Mouse (Mus musculus) 3134 (cell line): ENCODE data around the gene Dio1.

ENCODE experiments used
- DNase-seq: peaks from one replicate; pipeline ENCODE4 v3.0.0-alpha.2; 2011; ENCODE audit warnings: low spot score; ENCODE audit not compliant: insufficient read length; ENCODE audit errors: extremely low read depth

Dio1 gene

DNA sequence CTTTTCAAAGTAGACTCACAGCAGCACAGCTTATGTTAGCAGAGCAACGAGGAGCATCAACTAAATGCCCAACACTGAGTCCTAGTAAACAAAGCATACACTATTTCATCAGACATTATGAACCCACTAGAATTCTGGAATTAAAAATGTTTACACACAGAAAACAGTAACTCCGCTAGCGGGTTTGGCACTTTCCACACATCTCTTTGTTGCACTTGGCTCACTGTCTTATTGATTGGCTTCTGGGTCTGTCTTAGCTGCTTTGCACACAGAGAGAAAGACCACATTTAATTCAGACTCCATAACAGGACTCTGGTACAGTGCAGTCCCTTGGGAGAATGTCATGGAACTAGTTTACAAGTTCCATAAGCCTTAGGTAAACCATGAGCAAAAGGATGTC, 58.9 kb downstream of the Dio1 start:
- no peak for DNase-seq

DNA sequence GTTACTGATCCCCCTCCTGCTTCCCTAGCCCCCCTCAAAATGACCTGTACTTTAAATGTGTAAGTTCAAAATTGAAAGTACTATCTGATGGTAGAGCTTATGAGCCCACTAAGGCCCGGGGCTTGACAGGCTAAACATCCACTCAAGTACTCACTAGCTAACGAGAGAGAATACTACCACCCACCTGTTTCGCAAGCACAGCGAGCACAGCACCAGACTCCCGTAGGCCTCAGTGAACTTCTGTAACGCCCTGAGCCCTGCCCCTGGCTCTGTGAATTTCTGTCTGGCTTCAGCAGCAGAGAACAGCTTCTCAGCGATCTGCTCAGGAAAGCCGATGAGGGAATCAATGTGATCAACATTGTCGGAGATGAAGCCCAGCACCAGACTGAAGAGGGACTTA, 59.9 kb downstream of the Dio1 start:
- no peak for DNase-seq

DNA sequence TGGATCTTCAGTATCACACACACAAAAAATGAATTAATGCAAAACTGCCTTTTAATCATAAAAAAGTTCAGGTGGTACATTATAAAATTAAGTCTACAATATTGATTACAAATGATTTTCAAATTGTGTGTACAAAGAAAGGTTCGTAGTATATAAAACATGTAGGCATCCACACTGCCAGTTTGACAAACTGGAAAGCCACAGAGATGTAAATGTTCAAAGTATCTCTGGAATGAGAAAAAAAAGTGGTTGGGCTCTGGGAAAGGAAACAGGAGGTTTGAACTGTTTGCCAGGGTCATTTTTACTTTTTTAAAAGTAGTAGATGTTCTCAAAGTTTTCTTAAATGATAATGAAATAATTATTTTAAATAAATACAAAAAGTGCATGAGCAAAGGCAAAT, 60.9 kb downstream of the Dio1 start:
- DNase-seq = no peak

DNA sequence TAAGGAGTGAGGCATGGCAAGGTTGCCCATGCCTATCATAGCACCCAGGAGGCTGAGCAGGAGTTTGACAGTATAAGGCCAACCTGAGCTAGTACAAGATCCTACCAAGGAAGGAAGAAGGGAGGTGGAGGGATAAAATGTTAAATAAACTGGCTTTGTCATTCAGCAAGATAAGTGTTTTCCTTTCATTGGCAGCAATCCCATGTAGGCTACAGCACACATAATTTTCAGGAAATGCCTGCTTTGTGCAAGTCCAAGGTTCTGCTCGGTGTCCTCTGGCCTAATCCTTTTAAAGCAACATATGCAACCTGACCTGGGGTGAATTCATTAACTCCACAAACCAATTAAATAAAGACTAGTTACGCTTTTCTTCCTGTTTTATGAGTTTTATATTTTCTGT, 61.6 kb downstream of the Dio1 start:
- no peak for DNase-seq

DNA sequence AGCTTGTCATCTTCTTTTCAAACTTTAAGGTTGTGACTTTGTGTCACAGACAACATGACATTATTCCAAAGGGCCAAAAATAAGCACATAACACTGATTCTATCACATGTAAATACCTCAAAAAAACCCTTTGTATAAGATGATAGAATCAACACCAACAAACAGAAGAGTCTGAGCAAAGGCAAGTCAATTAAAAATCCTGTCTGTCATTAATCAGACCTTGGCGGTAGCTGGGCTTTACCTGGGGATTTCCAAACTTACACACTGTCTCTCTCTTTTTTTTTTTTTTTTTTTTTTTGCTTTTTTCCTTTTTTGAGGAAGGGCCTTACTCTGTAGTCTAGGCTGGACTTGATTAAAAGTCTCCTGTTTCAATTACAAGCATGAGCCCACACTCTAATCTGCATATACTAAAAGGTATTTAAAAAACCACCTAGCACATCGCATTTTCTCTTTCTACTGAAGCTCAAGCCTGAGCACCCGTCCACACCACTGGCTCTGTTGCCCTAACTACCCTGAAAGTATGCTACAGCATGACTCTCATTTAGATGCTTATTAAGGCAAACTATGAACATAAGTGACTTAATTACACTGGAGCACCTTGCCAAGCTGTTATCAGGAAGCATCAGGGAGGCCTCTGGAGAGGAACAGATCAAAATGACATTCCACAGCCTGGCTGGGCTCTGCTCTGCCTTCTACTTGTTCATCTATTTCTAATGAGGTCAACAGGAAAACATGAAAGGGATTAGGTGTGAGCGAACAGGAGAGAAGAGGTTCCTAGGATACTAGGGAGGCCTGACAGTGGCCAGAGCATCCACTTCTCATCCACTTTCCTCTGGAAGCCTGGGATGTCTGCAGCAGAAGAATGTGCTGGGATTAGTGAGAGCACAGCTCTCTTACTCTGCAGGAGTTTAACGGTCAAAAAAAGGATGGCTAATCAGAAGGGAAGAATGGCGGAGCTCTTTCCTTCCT, 63.3 kb downstream of the Dio1 start:
- DNase-seq = no peak
